Mouse (Mus musculus) forebrain, embryonic 12.5 days (tissue): ENCODE data around the gene Slc25a42. TPM values are rescaled to one million over a fixed set of nuclear protein-coding genes. Genes with fewer than 3 reads are reported as not detected.
"Not testable (repeated sequence)": the region's sequence is repeated elsewhere in the genome, so short reads cannot be mapped to it uniquely, and the experiment has no call there.

Source experiments
- ATAC-seq: fragments of 200-750 bp; cut with Nextera tagmentation; 2 replicates; pipeline ENCODE4 v1.8.0; 2017; ENCODE audit warnings: moderate TSS enrichment; ENCODE audit not compliant: low FRiP score
- H3K27ac ChIP-seq: fragments of 300-500 bp; sonication (generic); 2 replicates; pipeline ENCODE4 v1.5.1; 2016; ENCODE audit warnings: mild to moderate bottlenecking
- H3K27me3 ChIP-seq: fragments of 300-500 bp; sonication (generic); 2 replicates; pipeline ENCODE4 v1.6.1; 2016; ENCODE audit warnings: mild to moderate bottlenecking
- H3K36me3 ChIP-seq: fragments of 300-500 bp; sonication (generic); replicated peaks from 2 replicates; pipeline ENCODE4 v1.6.1; 2016; ENCODE audit warnings: mild to moderate bottlenecking
- H3K4me1 ChIP-seq: fragments of 300-500 bp; sonication (generic); 2 replicates; pipeline ENCODE4 v1.6.1; 2016
- H3K4me2 ChIP-seq: fragments of 300-500 bp; sonication (generic); 2 replicates; pipeline ENCODE4 v1.6.1; 2016; ENCODE audit warnings: mild to moderate bottlenecking, moderate library complexity
- H3K4me3 ChIP-seq: fragments of 300-500 bp; sonication (generic); replicated peaks from 2 replicates; pipeline ENCODE4 v1.5.1; 2016; ENCODE audit warnings: mild to moderate bottlenecking
- H3K9ac ChIP-seq: fragments of 300-500 bp; sonication (generic); 2 replicates; pipeline ENCODE4 v1.6.1; 2016; ENCODE audit warnings: mild to moderate bottlenecking
- H3K9me3 ChIP-seq: fragments of 300-500 bp; sonication (generic); 2 replicates; pipeline ENCODE4 v1.6.1; 2016
- WGBS: fragments of 180-500 bp; shearing (Covaris S2); methylation state at CpG from one replicate; pipeline ENCODE4 v1.1.7; 2016; 5-methylcytosine and 5-hydroxymethylcytosine counted together
- polyA plus RNA-seq: library from polyadenylated mRNA; unstranded; fragments of >200 nt; fragmentation: Nextera tagmentation; extraction: Ambion mirVana; gene quantifications from 2 replicates; pipeline ENCODE4 v1.2.1, GENCODE M21; 2016

Gene Slc25a42
- polyA plus RNA-seq, 1 experiment from 2014 or later, result 3.6 TPM

DNA sequence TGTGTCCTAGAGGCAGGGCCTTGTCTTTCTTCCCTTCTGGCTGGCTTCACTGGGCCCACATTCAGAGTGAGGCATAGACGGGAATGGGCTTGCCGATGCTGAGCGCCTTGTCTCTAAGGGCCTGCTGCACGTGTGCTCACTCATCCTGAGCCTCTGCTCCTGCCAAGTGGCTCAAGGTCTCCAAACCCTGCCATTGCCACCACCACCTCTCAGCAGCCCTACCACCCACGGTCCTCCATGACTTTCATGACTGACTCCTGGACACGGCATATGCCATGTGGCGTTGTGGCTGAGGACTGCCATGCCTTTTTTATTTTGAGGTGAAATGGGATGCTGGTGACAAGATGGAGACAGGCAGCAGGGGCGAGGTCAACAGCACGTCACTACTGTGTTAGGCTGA, 18.7 kb upstream of the Slc25a42 start:
- Histone ChIP-seq H3K4me3 (no peak overlapping the region), H3K36me3 (peaks cover 24% of the 10 kb centered on the region), H3K9ac (no peak overlapping the region), H3K27me3 (no peaks in the 10 kb centered on the region), H3K9me3 (no peaks in the 10 kb centered on the region), H3K4me1 (peaks cover 18% of the 10 kb centered on the region), H3K4me2 (no peak overlapping the region), H3K27ac (no peak overlapping the region)
- ATAC-seq, result no peak
- 92% methylated on average over 9 of the region's 9 CpGs for WGBS

DNA sequence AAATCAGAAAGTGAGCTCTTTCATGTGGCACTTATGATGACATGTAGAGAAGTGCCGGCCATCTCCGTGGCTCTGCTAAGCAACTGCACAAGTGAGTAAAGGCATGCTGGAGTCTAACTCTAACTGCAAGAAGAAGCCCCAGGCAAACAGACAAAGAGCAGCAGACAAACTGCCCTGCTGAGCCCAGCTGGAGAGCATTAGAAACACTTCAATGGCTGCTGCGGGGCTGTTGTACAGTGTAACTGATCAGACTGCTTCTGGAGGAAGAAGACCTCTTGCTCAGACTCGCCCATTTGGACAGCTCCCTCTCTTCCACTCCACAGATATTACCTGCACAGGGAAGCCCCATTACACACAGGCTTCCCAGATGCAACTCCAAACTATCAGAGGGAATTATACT, 15.9 kb upstream of the Slc25a42 start:
- H3K9me3 ChIP-seq, result no peaks in the 10 kb centered on the region
- no peak overlapping the region for H3K4me2 ChIP-seq
- ATAC-seq, result no peak
- no peaks in the 10 kb centered on the region for H3K27me3 ChIP-seq
- peaks cover 49% of the 10 kb centered on the region for H3K36me3 ChIP-seq
- H3K9ac ChIP-seq, result no peak overlapping the region
- peaks cover 4% of the 10 kb centered on the region for H3K4me1 ChIP-seq
- no peak overlapping the region for H3K27ac ChIP-seq
- 24% methylated on average over 4 of the region's 4 CpGs for WGBS
- no peak overlapping the region for H3K4me3 ChIP-seq

GRCm38 (mm10) chr8:70223341-70223740, 11.2 kb upstream of the Slc25a42 start:
- H3K9ac ChIP-seq, result no peak overlapping the region
- H3K4me3 ChIP-seq, result no peak overlapping the region
- H3K4me2 ChIP-seq, result no peak overlapping the region
- 50% methylated on average over 6 of the region's 6 CpGs for WGBS
- H3K4me1 ChIP-seq, result no peaks in the 10 kb centered on the region
- ATAC-seq, result no peak
- no peaks in the 10 kb centered on the region for H3K27me3 ChIP-seq
- peaks cover 36% of the 10 kb centered on the region for H3K36me3 ChIP-seq
- no peak overlapping the region for H3K27ac ChIP-seq
- no peaks in the 10 kb centered on the region for H3K9me3 ChIP-seq

- Histone ChIP-seq H3K36me3 (peaks cover 36% of the 10 kb centered on the region), H3K4me1 (no peaks in the 10 kb centered on the region), H3K4me2 (no peak overlapping the region), H3K9me3 (no peaks in the 10 kb centered on the region), H3K27me3 (no peaks in the 10 kb centered on the region), H3K4me3 (no peak overlapping the region), H3K9ac (no peak overlapping the region), H3K27ac (no peak overlapping the region)
- WGBS, result 94% methylated on average over 12 of the region's 12 CpGs
- ATAC-seq, result no peak
These were observed 9.9 kb upstream of the Slc25a42 start for GRCm38 (mm10) chr8:70222041-70222440.

- no peak overlapping the region for H3K4me3 ChIP-seq
- no peak overlapping the region for H3K9ac ChIP-seq
- 92% methylated on average over 3 of the region's 3 CpGs for WGBS
- no peaks in the 10 kb centered on the region for H3K4me1 ChIP-seq
- H3K4me2 ChIP-seq, result no peak overlapping the region
- peaks cover 5% of the 10 kb centered on the region; the same call in 1 of the 2 replicates for H3K27me3 ChIP-seq
- ATAC-seq, result no peak
- H3K36me3 ChIP-seq, result peaks cover 36% of the 10 kb centered on the region
- no peaks in the 10 kb centered on the region for H3K9me3 ChIP-seq
- no peak overlapping the region for H3K27ac ChIP-seq
These were observed 8.8 kb upstream of the Slc25a42 start for GRCm38 (mm10) chr8:70220911-70221310.

- Histone ChIP-seq H3K4me3 (no peak overlapping the region), H3K27ac (no peak overlapping the region), H3K36me3 (peaks cover 33% of the 10 kb centered on the region), H3K4me2 (no peak overlapping the region), H3K27me3 (peaks cover 9% of the 10 kb centered on the region; the same call in 1 of the 2 replicates), H3K9ac (no peak overlapping the region), H3K4me1 (no peaks in the 10 kb centered on the region), H3K9me3 (no peaks in the 10 kb centered on the region)
- no peak for ATAC-seq
- WGBS, result 80% methylated on average over 8 of the region's 8 CpGs
These were observed 8.2 kb upstream of the Slc25a42 start for GRCm38 (mm10) chr8:70220236-70220840.

GRCm38 (mm10) chr8:70219107-70219684, 7.1 kb upstream of the Slc25a42 start:
- no peak overlapping the region for H3K9ac ChIP-seq
- H3K9me3 ChIP-seq, result no peaks in the 10 kb centered on the region
- H3K27me3 ChIP-seq, result peaks cover 16% of the 10 kb centered on the region
- H3K4me3 ChIP-seq, result no peak overlapping the region
- H3K4me2 ChIP-seq, result no peak overlapping the region
- no peak overlapping the region for H3K27ac ChIP-seq
- peaks cover 22% of the 10 kb centered on the region for H3K36me3 ChIP-seq
- no peaks in the 10 kb centered on the region for H3K4me1 ChIP-seq
- WGBS, result 57% methylated on average over 5 of the region's 5 CpGs
- no peak for ATAC-seq

GRCm38 (mm10) chr8:70217441-70217840, 5.3 kb upstream of the Slc25a42 start:
- no peak overlapping the region for H3K4me3 ChIP-seq
- H3K36me3 ChIP-seq, result peaks cover 6% of the 10 kb centered on the region
- H3K9me3 ChIP-seq, result no peaks in the 10 kb centered on the region
- peaks cover 6% of the 10 kb centered on the region for H3K4me1 ChIP-seq
- H3K4me2 ChIP-seq, result no peak overlapping the region
- no peak overlapping the region for H3K27ac ChIP-seq
- H3K9ac ChIP-seq, result no peak overlapping the region
- no peak for ATAC-seq
- peaks cover 17% of the 10 kb centered on the region for H3K27me3 ChIP-seq

- Histone ChIP-seq H3K9me3 (no peaks in the 10 kb centered on the region), H3K27me3 (peaks cover 17% of the 10 kb centered on the region), H3K27ac (no peak overlapping the region), H3K4me1 (peaks cover 6% of the 10 kb centered on the region), H3K9ac (no peak overlapping the region), H3K4me2 (no peak overlapping the region), H3K36me3 (no peaks in the 10 kb centered on the region), H3K4me3 (no peak overlapping the region)
- 55% methylated on average over 1 of the region's 1 CpGs for WGBS
- ATAC-seq, result no peak
These were observed 4.5 kb upstream of the Slc25a42 start for GRCm38 (mm10) chr8:70216566-70216965.

GRCm38 (mm10) chr8:70216161-70216560, 4.1 kb upstream of the Slc25a42 start:
- H3K4me3 ChIP-seq, ATAC-seq, H3K4me2 ChIP-seq, H3K4me1 ChIP-seq, H3K36me3 ChIP-seq, H3K27ac ChIP-seq, H3K9me3 ChIP-seq, H3K9ac ChIP-seq: not testable (repeated sequence)
- WGBS, result 83% methylated on average over 3 of the region's 3 CpGs
- H3K27me3 ChIP-seq, result peaks cover 18% of the 10 kb centered on the region

- Histone ChIP-seq H3K9me3 (no peaks in the 10 kb centered on the region), H3K27ac (no peak overlapping the region), H3K27me3 (peaks cover 29% of the 10 kb centered on the region), H3K4me3 (no peak overlapping the region), H3K36me3 (no peaks in the 10 kb centered on the region), H3K4me1 (peaks cover 6% of the 10 kb centered on the region), H3K4me2 (no peak overlapping the region), H3K9ac (no peak overlapping the region)
- WGBS, result 82% methylated on average over 5 of the region's 5 CpGs
- ATAC-seq, result no peak
These were observed 3.0 kb upstream of the Slc25a42 start for GRCm38 (mm10) chr8:70215092-70215491.

DNA sequence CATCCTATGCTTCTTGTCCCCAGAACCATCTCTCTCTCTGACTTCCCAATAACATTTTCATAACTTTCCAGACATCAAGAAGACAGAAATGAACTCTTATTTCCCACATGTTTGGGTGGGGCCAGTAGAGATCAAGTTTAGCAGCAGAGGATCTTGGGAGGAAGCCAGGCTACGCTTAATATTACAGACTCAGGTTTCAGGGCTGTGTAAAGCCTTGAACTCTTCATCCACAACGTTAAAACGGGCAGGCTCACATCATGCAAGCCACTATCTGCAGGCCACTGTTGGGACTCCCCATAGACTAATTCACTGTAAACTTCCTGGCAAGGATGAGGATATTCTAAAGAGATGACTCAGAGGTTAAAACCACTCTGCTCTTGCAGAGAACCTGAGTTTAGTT, 2.3 kb upstream of the Slc25a42 start:
- no peaks in the 10 kb centered on the region for H3K9me3 ChIP-seq
- H3K27me3 ChIP-seq, result peaks cover 34% of the 10 kb centered on the region
- H3K4me2 ChIP-seq, result no peak overlapping the region
- WGBS, result 59% methylated on average over 3 of the region's 3 CpGs
- no peak overlapping the region for H3K9ac ChIP-seq
- no peaks in the 10 kb centered on the region for H3K36me3 ChIP-seq
- H3K27ac ChIP-seq, result no peak overlapping the region
- peaks cover 6% of the 10 kb centered on the region for H3K4me1 ChIP-seq
- no peak for ATAC-seq
- no peak overlapping the region for H3K4me3 ChIP-seq

DNA sequence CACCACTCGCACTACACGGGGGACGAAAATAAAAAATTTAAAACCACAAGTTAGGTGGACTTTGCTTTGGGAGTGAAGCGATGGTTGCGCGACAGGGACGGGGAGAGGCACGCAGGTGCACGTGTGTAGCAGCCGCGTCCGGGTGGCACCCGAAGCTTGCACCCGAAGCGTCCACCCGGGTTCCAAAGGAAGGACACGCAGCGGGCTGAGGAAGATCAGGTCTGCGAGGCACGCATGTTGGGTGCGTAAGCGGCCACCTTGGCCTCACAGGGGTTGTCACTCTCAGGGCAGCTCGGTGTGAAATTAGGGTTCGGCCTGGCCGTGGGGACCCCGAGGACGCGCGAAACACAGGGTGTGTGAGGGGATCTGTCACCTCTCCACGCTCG, 386 bp downstream of the Slc25a42 start:
- H3K9ac ChIP-seq, result peak overlapping the region; percentile 30
- H3K27ac ChIP-seq, result no peak overlapping the region
- no peaks in the 10 kb centered on the region for H3K9me3 ChIP-seq
- H3K4me3 ChIP-seq, result peak overlapping the region; percentile 57
- H3K27me3 ChIP-seq, result peaks cover 41% of the 10 kb centered on the region
- WGBS, result 3% methylated on average over 31 of the region's 31 CpGs
- H3K4me1 ChIP-seq, result peaks cover 6% of the 10 kb centered on the region
- H3K36me3 ChIP-seq, result no peaks in the 10 kb centered on the region
- ATAC-seq, result no peak; the same call in 1 of the 2 replicates
- H3K4me2 ChIP-seq, result peak overlapping the region; percentile 94
